Mouse (Mus musculus) gonadal fat pad, adult 2 months (tissue): ENCODE results near the gene Nipsnap3b. TPM values are rescaled to one million over a fixed set of nuclear protein-coding genes. Genes with fewer than 3 reads are reported as not detected.

Experiments used
- polyA plus RNA-seq: library from polyadenylated mRNA; depleted of rRNA; stranded (reverse); fragments of >200 nt; gene quantifications from 2 replicates; pipeline ENCODE4 v1.2.3, GENCODE M21; 2012; rRNA removed

The Nipsnap3b gene
- polyA plus RNA-seq, 1 experiment, result 55.9 TPM

Other genes starting within 250 kb of the Nipsnap3b start
- not detected in 2 replicates for gene Olfr275, start 197.3 kb upstream of the Nipsnap3b start, polyA plus RNA-seq
- not detected in 2 replicates for gene Olfr273, start 152.6 kb upstream of the Nipsnap3b start, polyA plus RNA-seq
- 0.13 and 0.27 TPM in 2 replicates for gene Olfr272, start 92.7 kb upstream of the Nipsnap3b start, polyA plus RNA-seq
- 0.12 and 0.14 TPM in 2 replicates for gene Olfr270, start 47.3 kb upstream of the Nipsnap3b start, polyA plus RNA-seq
- gene Nipsnap3a, start 22.6 kb upstream of the Nipsnap3b start, polyA plus RNA-seq, result 0.41 TPM in 1 of 2 replicates, not detected in the other
- 32.9 and 38.5 TPM in 2 replicates for gene Abca1, start 148.0 kb downstream of the Nipsnap3b start, polyA plus RNA-seq